Mouse (Mus musculus): ENCODE data around the gene Ttc36. TPM values are rescaled to one million over a fixed set of nuclear protein-coding genes. Genes with fewer than 3 reads are reported as not detected.

Ttc36 gene
- 0.45 and 0.76 TPM in 2 replicates for polyA plus RNA-seq (2012)

DNA sequence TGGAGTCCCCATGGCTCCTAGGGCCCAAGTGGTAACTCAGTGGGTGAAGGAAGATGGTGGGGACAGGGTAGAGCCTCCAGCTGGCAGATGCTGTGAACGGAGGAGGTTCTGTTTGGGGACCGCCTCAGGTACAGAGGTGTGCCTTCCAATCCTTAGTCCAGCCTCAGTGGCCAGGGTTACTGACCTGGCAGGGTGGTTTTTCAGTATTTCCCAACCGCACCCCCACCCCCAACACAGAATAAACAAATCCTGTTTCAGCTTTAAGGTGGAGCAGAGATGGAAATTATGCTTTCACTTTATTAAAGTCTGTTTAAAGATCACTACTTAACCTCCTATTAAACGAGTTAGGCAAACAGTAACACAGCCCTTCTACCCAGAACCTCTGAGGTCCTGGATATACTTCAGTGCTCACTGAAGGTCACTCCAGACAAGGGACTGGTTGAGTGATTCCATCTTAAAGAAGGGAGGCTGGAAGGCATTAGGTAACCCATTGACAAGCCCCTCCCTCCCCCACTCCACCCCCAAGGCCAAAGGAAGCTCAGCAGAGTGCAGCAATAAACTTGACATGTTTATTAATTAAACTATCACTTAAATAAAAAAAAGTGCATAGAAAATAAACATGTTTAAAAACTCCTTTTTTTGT is at the start of gene Ttc36:
TSS of gene Ttc36 (minus strand) at position 265 of the 643 bp plus-strand sequence.
- no peak for TF ChIP-seq GATA1 (IDR thresholded peaks at IDR 0.05; ENCODE audit: low read length)

DNA sequence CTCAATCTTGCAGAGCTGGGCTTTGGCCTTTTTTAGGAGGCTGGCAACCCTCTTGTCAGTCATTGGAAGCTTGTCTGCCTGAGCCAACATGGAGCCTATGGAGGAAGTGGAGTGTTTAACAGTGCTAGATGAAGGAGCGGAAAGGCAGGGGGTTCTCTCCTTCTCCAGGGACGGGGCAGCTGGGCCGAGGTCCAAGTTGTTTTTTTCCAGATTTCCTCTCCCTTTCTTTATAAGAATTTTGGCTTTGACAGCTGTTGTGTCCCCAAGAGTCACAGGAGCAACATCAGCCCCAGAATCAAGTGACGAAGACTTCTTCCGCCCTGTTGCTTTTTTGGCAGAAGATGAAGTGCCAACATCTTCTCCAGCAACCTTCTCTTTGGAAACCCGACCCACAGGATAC is 44.6 kb upstream of the Ttc36 start:
- TF ChIP-seq GATA1 (IDR thresholded peaks at IDR 0.05; ENCODE audit: low read length), result no peak

DNA sequence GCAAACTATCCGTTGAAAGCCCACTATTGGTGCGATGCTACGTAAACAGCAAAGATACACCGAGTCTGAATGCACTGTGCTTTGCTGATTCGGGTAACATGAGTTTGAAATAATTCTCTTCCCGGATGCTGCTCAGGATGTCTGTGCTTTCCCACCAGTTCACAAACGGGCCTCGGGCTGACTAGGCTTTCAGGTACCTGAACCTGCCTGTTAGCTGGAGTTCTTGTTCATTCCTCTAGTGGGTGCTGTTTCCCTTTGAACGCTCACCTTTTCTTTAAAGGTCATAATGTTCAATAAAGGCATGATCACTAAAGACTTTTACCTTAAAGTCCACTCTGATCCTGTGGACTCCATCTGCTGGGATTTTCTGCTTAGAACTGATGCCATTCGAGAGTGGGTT is 38.4 kb upstream of the Ttc36 start:
- TF ChIP-seq GATA1 (IDR thresholded peaks at IDR 0.05; ENCODE audit: low read length), result no peak

DNA sequence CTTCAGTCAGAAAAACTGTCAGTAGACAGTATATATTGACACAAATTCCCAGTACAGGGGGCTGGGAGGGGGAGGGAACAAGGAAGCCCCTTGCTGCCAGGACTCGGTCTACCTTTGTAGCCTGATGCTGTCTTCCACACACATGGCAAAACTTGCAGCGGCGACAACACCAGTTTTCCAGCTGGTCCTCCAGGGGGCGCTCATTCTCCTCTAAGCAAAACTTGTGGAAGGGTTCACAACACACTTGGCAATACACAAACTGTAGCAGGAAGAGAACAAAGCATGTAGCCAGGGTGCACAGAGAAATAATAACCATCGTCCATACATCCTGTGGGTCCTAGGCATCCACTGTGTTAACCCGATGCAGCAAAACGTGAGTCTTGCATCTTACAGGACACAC is 33.6 kb upstream of the Ttc36 start:
- no peak for TF ChIP-seq GATA1 (IDR thresholded peaks at IDR 0.05; ENCODE audit: low read length)

DNA sequence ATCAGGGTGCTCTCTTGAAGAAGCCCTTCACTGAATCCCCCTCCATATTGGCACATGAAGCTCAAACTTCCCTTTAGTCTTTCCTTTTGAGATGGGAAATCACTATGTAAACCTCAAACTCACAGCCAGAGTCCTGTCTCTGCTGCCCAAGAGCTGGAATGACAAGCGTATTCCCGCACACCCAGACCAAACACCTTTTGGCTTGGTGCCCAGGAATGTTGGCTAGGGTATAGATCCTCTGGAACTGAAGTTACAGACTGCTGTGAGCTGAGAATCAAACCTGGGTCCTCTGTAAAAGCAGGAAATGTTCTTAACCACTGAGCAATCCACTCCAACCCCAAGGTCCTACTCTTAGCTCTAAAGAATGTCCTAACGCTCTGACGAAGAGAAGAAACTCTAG is 29.5 kb upstream of the Ttc36 start:
- no peak for TF ChIP-seq GATA1 (IDR thresholded peaks at IDR 0.05; ENCODE audit: low read length)

DNA sequence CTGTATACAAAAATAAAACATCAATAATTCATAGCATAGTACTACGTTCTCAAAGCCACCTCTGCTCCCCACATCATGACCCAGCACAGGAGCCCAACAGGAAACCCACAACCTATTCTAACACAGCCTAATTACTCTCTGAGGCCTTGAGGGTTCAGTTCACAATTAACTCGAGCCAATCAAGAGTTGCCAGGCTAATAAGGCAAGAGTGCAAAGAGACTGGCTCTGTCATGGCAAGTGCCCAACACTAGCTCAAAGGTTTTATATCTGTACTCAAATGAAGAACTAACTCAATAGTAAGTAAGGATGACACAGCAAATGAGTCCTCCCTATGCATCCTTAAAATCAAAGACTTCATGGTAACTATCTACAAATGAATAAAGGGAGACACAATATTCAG is 27.6 kb upstream of the Ttc36 start:
- no peak for TF ChIP-seq GATA1 (IDR thresholded peaks at IDR 0.05; ENCODE audit: low read length)

DNA sequence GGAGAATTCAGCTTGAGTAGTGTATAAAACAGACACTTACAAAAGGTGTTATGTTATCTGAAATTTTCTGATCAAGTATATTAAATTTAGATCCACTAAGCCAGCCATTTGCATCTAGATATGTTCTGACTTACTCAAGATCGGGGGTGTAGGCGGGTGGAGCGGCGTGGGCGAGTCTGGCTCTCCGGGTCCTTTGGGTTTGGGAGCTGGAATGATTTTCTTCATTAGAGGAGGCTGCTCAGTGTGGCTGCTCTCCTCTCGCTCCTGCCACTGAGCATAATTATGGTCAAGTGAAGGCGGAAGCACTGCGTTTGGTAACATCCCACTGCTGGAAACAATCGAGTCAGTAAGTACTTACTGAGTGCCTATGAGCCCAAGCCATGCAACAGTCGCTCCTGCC is 26.1 kb upstream of the Ttc36 start:
- TF ChIP-seq GATA1 (IDR thresholded peaks at IDR 0.05; ENCODE audit: low read length), result no peak

DNA sequence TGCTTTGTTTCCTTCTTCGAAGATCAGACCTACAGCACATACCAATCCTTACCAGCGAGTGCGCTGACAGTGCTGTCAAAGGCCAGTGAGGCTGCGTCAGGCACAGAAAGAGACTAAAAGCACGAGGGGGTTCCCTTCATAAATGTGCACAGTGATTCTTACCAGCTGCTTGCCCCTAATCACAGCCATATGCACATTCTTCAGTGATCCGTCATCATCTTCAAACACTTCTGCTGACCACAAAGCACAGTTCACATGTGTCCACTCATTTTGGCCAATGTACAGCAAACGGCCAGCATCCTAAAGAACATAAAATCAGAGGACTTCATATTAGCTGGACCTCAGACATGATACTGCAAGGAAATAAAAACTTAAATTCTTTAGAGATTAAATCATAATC is 23.8 kb upstream of the Ttc36 start:
- no peak for TF ChIP-seq GATA1 (IDR thresholded peaks at IDR 0.05; ENCODE audit: low read length)

DNA sequence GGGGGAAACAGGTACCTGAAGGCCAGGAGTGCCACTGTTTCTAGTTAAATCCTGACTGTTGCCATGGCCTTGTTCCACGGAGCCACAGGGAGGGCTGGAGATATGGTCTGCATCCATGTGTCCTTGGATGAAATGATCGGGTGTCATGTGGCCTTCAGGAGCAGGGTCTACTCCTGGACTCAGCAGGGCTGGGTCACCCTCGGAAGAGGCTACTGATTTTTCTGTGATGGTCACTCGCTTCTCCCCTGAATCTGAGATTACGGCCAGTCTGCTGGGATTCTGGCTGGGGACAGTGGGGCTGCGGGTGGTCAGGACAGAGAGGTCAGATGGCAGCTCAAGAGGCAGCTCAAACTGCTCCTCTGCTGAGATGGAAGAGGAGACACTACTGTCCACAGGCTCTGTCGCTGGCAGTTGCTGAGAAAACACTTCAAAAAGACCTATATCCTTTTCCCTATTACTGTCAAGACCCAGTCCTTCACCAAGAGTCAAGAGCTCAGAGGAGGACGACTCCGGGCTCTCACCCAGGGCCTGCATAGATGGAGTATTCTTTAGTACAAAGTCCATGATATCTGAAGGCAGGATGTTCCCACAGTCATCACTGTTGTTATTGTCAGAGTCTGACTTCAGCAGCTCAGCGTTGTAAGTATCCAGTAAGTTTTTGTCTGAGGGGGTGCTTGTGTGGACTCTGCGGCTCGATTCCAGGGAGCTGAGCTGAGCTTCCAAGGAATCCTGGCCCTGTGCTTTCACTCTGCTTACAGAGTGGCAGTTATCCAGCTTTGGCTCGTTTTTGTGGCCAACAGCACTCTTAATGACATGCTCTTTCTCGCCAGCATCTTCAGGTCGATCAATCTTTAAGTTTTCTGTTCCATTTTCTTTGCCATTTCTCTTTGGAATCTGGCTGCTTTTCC is 17.3 kb upstream of the Ttc36 start:
- no peak for TF ChIP-seq GATA1 (IDR thresholded peaks at IDR 0.05; ENCODE audit: low read length)

DNA sequence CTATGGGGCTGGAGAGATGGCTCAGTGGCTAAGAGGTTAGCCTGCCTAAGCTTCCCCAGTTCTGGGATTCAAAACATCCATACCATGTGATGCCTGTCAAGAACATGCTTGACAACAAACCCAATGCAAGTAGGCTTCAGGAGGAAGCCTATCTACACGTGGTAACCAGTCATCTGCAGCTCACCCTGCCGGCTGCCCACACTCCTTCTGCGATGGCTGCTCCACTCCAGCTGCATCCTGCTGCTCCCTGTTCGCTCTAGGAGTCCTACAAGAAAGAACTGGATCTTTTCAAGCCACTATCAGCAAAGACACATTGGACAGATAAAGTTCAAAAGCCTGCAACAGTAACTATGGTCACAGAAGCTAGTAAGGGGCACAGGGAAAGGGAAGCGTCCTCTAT is 14.7 kb upstream of the Ttc36 start:
- no peak for TF ChIP-seq GATA1 (IDR thresholded peaks at IDR 0.05; ENCODE audit: low read length)

DNA sequence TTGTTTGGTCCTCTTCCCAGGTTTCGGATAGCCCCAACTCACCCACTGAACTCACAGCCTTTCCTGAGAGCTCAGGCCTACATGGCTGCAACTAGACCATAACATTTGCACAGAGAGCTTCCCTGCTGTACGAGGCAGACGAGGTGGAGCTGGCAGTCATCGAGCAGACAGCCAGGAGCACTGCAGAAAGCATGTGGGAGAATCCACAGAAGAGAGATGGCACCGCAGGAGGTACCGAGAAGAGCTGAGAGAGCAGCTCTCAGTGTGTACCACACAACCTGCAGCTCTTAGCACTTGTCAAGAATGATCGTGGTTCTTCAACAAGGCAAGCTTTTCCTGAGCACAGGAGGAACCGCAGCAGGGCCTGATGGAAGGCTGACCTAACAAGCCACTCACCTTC is 11.3 kb upstream of the Ttc36 start:
- TF ChIP-seq GATA1 (IDR thresholded peaks at IDR 0.05; ENCODE audit: low read length), result no peak

DNA sequence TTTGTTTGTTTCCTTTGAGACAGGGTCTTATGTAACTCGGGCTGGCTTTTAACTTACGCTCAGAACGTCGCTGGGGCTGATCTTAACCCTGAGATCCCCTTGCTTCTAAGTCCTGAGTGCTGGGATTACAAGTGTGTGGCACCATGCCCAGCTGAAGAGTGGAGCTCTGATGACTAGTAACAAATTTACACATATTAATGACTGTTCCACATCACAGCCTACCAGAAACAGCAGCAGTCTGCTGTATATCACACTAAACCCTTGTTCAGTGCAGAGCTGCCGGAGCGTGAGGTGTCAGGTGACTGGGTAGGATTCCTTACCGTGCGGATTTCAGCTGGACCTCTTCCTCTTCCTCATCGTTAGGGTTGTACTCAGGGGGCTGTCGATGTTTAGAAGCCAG is 7.4 kb upstream of the Ttc36 start:
- no peak for TF ChIP-seq GATA1 (IDR thresholded peaks at IDR 0.05; ENCODE audit: low read length)

DNA sequence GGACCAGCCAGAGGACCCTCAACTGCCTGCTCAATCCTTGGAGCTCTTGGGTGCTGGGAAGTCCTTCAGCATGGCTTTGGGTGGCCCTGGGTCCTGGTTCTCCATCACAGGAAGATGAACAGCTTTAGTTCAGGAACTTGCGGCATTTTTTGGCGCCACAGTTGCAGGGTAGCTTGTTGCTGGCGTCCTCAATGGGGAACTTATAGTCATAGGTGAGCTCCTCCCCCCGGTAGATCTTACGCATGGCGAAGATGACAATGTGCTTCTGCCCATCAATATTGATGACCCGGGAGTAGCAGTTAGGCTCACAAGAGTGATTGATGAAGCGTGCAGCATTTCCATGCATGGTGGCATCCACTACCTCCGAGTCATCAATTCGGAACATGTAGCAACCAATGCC is 4.9 kb upstream of the Ttc36 start:
- no peak for TF ChIP-seq GATA1 (IDR thresholded peaks at IDR 0.05; ENCODE audit: low read length)

DNA sequence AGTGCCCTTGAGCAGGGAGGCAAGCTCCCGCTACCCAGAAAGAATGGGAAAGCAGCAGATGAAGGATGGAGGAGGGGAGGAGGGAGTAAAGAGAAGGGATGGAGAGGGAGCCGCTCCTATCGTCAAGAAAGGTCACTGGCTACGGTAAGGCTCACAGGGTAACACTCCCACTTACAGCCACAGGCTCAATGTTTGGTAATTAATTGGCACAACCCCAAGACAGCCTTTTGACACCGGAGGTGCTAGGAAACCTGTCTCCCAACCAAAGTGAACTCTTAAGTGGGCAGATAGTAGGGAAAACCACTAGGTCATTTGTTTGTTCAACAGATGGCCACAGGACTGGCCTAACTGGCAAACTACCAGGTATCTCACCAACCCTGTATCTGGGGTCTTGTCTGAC is 4.3 kb upstream of the Ttc36 start:
- TF ChIP-seq GATA1 (IDR thresholded peaks at IDR 0.05; ENCODE audit: low read length), result no peak

DNA sequence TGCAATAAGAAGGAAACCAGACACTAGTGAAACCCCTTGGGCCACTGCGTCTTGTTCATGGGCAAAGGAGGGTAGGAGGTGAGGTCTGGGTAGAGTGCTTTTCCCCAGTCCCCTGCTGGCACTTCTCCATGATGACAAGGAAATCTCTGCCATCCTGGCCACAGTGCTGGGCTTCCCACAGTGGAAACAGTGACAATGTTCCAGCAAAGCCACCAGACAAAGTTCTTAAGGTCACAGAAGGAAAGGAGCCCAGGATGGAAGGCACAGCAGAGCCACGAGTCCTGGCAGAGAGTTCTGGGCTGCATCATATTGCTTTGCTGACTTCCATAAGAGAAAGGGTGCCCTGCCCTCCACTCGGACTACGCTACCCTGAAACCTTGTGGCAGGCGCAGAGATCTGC is 2.7 kb upstream of the Ttc36 start:
- no peak for TF ChIP-seq GATA1 (IDR thresholded peaks at IDR 0.05; ENCODE audit: low read length)

DNA sequence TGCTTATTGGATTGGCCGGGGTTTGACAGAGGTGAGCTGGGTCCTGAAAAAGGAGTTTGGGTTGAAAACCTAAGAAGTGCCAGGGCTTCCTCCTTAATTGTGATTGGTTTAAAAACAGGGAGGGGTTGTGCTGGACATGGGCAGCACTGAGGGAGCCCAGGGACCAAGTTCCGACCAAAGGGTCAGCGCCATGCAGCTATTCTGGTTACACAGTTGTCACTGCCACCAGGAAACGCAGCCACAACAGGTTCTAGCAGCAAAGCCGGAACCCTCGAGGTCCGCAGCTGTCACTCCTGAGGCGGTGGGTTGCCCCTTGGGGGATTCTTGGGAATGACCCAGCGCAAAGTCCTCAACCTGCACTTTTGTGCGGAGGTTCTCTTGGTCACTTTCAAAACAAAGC is 1.8 kb upstream of the Ttc36 start:
- TF ChIP-seq GATA1 (IDR thresholded peaks at IDR 0.05; ENCODE audit: low read length), result no peak

DNA sequence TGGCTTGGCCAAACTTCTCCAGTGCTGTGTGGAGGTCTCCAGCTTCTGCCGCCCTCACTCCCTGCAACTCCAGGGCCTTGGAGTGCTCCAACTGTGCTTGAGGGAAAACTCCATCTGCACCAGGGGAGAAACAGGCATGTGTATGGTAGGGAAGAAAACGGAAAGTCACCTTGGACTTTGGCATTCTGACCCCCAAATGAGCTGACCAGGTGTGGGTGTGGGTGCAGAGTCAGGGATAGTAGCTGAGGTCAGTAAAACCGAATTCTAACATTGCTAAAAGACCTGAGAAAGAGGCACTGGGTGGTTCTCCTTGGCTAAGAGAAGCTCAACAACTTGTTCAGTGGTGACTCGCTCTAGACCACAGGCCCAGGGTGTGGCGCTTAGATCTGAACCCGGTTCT is 1.2 kb downstream of the Ttc36 start:
- no peak for TF ChIP-seq GATA1 (IDR thresholded peaks at IDR 0.05; ENCODE audit: low read length)

Measured in G1E-ER4 (cell line).